Mouse (Mus musculus) heart, embryonic 10.5 days (tissue): ENCODE measurements at regions not wholly inside any gene's neighbourhood (a gene's known extent, or its start where the extent isn't known, plus 50 kb on each side); places are given as distances from the start of the nearest gene placed in this dataset.

ENCODE experiments used
- DNase-seq: peaks from one replicate; pipeline ENCODE4 v3.0.0-alpha.2; 2017; ENCODE audit warnings: low spot score
- H3K27ac ChIP-seq: fragments of 300-500 bp; sonication (generic); 2 replicates; pipeline ENCODE4 v1.5.1; 2016; ENCODE audit warnings: mild to moderate bottlenecking
- H3K27me3 ChIP-seq: fragments of 300-500 bp; sonication (generic); 2 replicates; pipeline ENCODE4 v1.6.1; 2016; ENCODE audit warnings: mild to moderate bottlenecking; ENCODE audit not compliant: poor library complexity, insufficient read depth, severe bottlenecking
- H3K36me3 ChIP-seq: fragments of 300-500 bp; sonication (generic); 2 replicates; pipeline ENCODE4 v1.6.1; 2016; ENCODE audit warnings: mild to moderate bottlenecking, moderate library complexity
- H3K4me1 ChIP-seq: fragments of 300-500 bp; sonication (generic); 2 replicates; pipeline ENCODE4 v1.6.1; 2016; ENCODE audit warnings: mild to moderate bottlenecking
- H3K4me3 ChIP-seq: fragments of 300-500 bp; sonication (generic); 2 replicates; pipeline ENCODE4 v1.5.1; 2016; ENCODE audit warnings: mild to moderate bottlenecking, moderate library complexity
- H3K9me3 ChIP-seq: fragments of 300-500 bp; sonication (generic); 2 replicates; pipeline ENCODE4 v1.6.1; 2016; ENCODE audit warnings: mild to moderate bottlenecking, moderate library complexity
- WGBS: fragments of 180-500 bp; shearing (Covaris S2); methylation state at CpG from one replicate; pipeline ENCODE4 v1.1.7; 2016; 5-methylcytosine and 5-hydroxymethylcytosine counted together

- DNase-seq, result no peak
- no peaks in the 10 kb centered on the region for H3K9me3 ChIP-seq
- H3K27me3 ChIP-seq, result no peaks in the 10 kb centered on the region
- no peak overlapping the region for H3K27ac ChIP-seq
- WGBS, result 35% methylated on average over 12 of the region's 12 CpGs
- no peaks in the 10 kb centered on the region for H3K4me1 ChIP-seq
- H3K4me3 ChIP-seq, result no peak overlapping the region
- no peaks in the 10 kb centered on the region for H3K36me3 ChIP-seq
Measured at GRCm38 (mm10) chr11:56116553-56117232, 75.9 kb upstream of the Nmur2 start.

GRCm38 (mm10) chr11:56107929-56108328 lies 67.1 kb upstream of the Nmur2 start:
- Histone ChIP-seq H3K36me3 (no peaks in the 10 kb centered on the region), H3K9me3 (no peaks in the 10 kb centered on the region), H3K27ac (no peak overlapping the region), H3K4me3 (no peak overlapping the region), H3K4me1 (0 out of 2 replicates have a peak, but pooled peaks cover 3% of the 10 kb centered on the region), H3K27me3 (no peaks in the 10 kb centered on the region)
- peak; percentile 88 for DNase-seq
- 14% methylated on average over 3 of the region's 3 CpGs for WGBS

GRCm38 (mm10) chr11:56105632-56106031 lies 64.8 kb upstream of the Nmur2 start:
- H3K9me3 ChIP-seq, result no peaks in the 10 kb centered on the region
- 0 out of 2 replicates have a peak, but pooled peaks cover 6% of the 10 kb centered on the region for H3K27me3 ChIP-seq
- no peak for DNase-seq
- H3K4me3 ChIP-seq, result no peak overlapping the region
- peaks cover 3% of the 10 kb centered on the region; the same call in 1 of the 2 replicates for H3K4me1 ChIP-seq
- WGBS, result 35% methylated on average over 4 of the region's 4 CpGs
- H3K36me3 ChIP-seq, result no peaks in the 10 kb centered on the region
- H3K27ac ChIP-seq, result no peak overlapping the region

GRCm38 (mm10) chr11:56092891-56093290 lies 52.1 kb upstream of the Nmur2 start:
- H3K27ac ChIP-seq, result no peak overlapping the region
- H3K27me3 ChIP-seq, result no peaks in the 10 kb centered on the region
- no peaks in the 10 kb centered on the region for H3K4me1 ChIP-seq
- DNase-seq, result no peak
- H3K9me3 ChIP-seq, result no peaks in the 10 kb centered on the region
- H3K36me3 ChIP-seq, result no peaks in the 10 kb centered on the region
- WGBS, result 20% methylated on average over 2 of the region's 2 CpGs
- H3K4me3 ChIP-seq, result no peak overlapping the region
